In genomic region chr10:118607418-118607817, GRCm38 (mm10) we compare ENCODE assay signal across 20 mouse cellular contexts.
DNase-seq lines count a peak whose midpoint lies in the region; ATAC-seq lines count a peak whose summit lies in the region.
"Had no signal": no experiment of that assay in that cellular context is flagged by ENCODE, and none has a peak within 500 bp of the region (broad histone marks: within the 10 kb centered on the region; RNA-seq: fewer than 3 reads in every experiment).

No protein-coding gene starts in this region.

- peak; percentile 65 for ATAC-seq in frontal cortex, adult (ENCODE audit: low TSS enrichment)
- ATAC-seq: activated CD4-positive, CD25-positive, alpha-beta regulatory T cell, adult 4 months; CD4-positive, CD25-positive, alpha-beta regulatory T cell, adult 4 months; Patski had no signal

- DNase-seq in frontal cortex, postnatal 14 days (ENCODE audit: low spot score in 2 of 2), result no peak
- peak; percentile 94 for DNase-seq in fat pad, adult 2 months (ENCODE audit: extremely low read depth, low read depth, low spot score)
- peak; percentile 81 for DNase-seq in gonadal fat pad, adult 2 months (ENCODE audit: low read depth)
- DNase-seq in telencephalon, adult 2 months (ENCODE audit: low read depth, low spot score), result peak; percentile 36
- DNase-seq in lung, postnatal 25 days (ENCODE audit: low spot score), result no peak
- no peak for DNase-seq in kidney, adult 11 months
- DNase-seq in testis, postnatal 10 days (ENCODE audit: low spot score), result no peak
- DNase-seq: adrenal gland, adult 2 months; adrenal gland, adult 8-10 months; adrenal gland, postnatal 10 days; adrenal gland, postnatal 14 days; adrenal gland, postnatal 25 days; adrenal gland, postnatal 36 days; B cell, adult 2 months; cerebellum, adult 11 months; cerebellum, adult 11-12 months had no signal

Comparison
In these comparisons a context has a peak if more than half of its experiments do, and no peak if none do; other contexts are left out.
1. DNase-seq: peak in fat pad, adult 2 months (single experiment), gonadal fat pad, adult 2 months (single experiment) and telencephalon, adult 2 months (single experiment); none in frontal cortex, postnatal 14 days (0 of 2), lung, postnatal 25 days (single experiment), kidney, adult 11 months (single experiment) and testis, postnatal 10 days (single experiment).